Mouse (Mus musculus): ENCODE measurements around the gene Fbp2. TPM values are rescaled to one million over a fixed set of nuclear protein-coding genes. Genes with fewer than 3 reads are reported as not detected.

The Fbp2 gene
- polyA plus RNA-seq, 1 experiment from 2014 or later = 0.15 TPM

Other genes starting within 250 kb of the Fbp2 start
- 19.0 and 21.7 TPM in 2 replicates for gene 6720489N17Rik, start 234.2 kb downstream of the Fbp2 start, polyA plus RNA-seq (2014; fragmentation: Nextera tagmentation; extraction: Ambion mirVana)
- gene Platr25, start 97.7 kb downstream of the Fbp2 start, polyA plus RNA-seq (2014; fragmentation: Nextera tagmentation; extraction: Ambion mirVana) = 38.5 and 40.5 TPM in 2 replicates
- gene Gm5141, start 72.6 kb downstream of the Fbp2 start, polyA plus RNA-seq (2014; fragmentation: Nextera tagmentation; extraction: Ambion mirVana) = 13.6 and 14.7 TPM in 2 replicates
- gene Fbp1, start 29.9 kb upstream of the Fbp2 start, polyA plus RNA-seq (2014; fragmentation: Nextera tagmentation; extraction: Ambion mirVana) = 0.13 TPM in 1 of 2 replicates, not detected in the other
- gene 2010111I01Rik, start 106.5 kb upstream of the Fbp2 start, polyA plus RNA-seq (2014; fragmentation: Nextera tagmentation; extraction: Ambion mirVana) = 132 and 134 TPM in 2 replicates

All from limb, embryonic 11.5 days (tissue).